Mouse (Mus musculus) retina, postnatal 1 day (tissue): ENCODE measurements around the gene Itgb3.

Experiments
- DNase-seq: peaks from one replicate; pipeline ENCODE4 v3.0.0-alpha.2; 2012

Gene Itgb3

GRCm38 (mm10) chr11:104622040-104622962 lies 14.5 kb downstream of the Itgb3 start:
- no peak for DNase-seq

- no peak for DNase-seq
Measured at GRCm38 (mm10) chr11:104624791-104625391, 17.1 kb downstream of the Itgb3 start.

- no peak for DNase-seq
Measured at GRCm38 (mm10) chr11:104625453-104626402, 17.9 kb downstream of the Itgb3 start.

GRCm38 (mm10) chr11:104626635-104627034 lies 18.8 kb downstream of the Itgb3 start:
- no peak for DNase-seq

GRCm38 (mm10) chr11:104627616-104628301 lies 20.0 kb downstream of the Itgb3 start:
- no peak for DNase-seq

GRCm38 (mm10) chr11:104628566-104628965 lies 20.8 kb downstream of the Itgb3 start:
- DNase-seq, result no peak

DNA sequence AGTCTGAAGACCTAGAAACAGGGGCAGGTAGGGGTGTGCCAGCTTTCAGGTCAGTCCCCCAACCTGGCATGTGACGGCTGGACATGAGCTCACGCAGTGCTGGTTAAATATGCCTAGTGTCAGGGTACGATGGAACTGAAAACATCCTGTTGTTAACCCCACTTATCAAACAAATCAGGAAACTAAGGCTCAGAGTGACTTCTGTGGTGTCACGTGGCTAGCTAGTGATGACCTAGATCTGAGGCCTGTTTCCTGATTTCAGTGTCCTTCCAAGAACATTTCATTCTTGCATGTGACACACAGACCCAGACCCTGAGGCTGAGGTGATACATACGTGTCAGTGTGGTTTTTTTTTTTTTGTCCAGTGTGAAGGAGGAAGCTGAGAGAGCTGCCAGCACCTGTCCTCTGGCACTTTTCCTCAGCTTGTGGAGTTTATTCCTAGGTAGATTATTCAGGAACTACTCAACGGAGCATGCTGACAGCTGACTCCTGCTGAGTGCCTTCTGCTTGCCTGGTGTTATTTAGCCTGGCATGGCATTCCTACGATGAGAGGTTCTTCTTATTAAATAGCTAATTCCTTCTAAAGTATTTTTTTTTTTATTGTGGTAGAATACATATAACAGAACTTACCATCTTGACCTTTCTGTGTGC lies 22.5 kb downstream of the Itgb3 start:
- DNase-seq, result no peak

DNA sequence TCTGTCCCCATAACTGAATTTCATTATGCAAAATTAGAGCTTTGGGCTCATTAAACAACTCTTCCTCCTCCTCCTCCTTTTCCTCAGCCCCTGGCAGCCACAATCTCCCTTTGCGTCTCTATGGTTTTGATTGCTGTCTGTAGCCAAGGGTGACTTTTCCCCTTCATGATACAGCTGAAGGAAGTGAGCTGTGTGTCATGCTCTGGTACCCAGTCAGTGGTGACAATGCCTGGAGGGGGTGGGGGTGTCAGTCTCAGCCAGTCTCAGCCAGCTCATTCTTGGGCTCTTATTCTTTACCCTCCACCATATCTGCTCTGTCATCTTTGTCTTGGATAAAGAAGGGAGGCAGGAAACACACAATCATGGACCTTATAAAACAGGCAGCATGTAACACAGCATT lies 23.5 kb downstream of the Itgb3 start:
- peak; percentile 54 for DNase-seq

DNA sequence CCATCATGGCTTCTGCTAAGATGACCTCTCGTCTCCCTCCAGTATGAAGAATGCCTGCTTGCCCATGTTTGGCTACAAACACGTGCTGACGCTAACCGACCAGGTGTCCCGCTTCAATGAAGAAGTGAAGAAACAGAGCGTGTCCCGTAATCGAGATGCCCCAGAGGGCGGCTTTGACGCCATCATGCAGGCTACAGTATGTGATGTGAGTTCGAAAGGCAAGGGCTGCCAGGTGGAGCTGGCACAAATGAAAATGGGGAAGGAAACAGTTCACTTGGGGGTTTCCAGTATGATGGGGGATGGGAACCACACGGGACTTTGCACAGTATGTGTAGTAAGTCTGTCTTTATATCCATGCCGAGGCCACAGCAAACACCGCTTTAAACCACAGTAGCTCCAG lies 29.2 kb downstream of the Itgb3 start:
- DNase-seq, result no peak

DNA sequence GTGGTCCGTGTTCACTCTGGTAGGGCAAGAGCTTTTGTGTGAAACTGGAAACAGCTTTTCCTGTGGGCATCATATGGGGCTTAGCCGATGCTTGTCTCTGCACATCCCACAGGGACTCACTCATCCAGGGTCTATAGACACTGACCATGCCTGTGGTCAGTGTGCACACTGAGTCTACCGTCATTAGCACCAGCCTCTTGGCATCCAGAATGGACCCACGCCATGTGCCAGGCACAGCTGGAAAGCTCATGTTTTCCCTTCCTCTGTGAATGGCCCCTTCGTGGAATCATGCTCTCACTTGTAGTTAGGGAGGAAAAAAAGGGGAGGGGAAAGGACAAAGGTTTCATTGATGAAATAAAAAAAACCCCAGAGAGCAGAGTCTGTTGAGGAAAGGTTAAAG lies 30.2 kb downstream of the Itgb3 start:
- no peak for DNase-seq

GRCm38 (mm10) chr11:104638906-104639305 lies 31.1 kb downstream of the Itgb3 start:
- no peak for DNase-seq

- DNase-seq, result no peak
Measured at GRCm38 (mm10) chr11:104639634-104640033, 31.8 kb downstream of the Itgb3 start.

DNA sequence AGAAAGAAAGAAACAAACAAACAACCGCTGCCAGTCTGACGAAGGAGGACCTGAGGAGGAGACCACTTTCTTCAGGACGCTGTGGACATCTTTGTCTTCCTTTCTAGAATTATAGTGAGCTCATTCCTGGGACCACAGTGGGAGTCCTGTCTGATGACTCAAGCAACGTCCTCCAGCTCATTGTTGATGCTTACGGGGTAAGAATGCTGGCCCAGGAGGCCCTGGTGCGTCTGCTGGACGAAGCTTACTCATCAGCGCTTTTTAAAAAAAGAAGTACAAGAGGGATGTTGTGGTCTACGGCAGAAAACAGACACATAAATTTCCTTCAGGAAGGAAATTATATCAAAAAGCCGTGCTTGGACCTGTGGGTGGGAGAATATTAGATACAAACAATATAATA lies 33.1 kb downstream of the Itgb3 start:
- no peak for DNase-seq

- DNase-seq, result no peak
Measured at GRCm38 (mm10) chr11:104643236-104643635, 35.4 kb downstream of the Itgb3 start.

DNA sequence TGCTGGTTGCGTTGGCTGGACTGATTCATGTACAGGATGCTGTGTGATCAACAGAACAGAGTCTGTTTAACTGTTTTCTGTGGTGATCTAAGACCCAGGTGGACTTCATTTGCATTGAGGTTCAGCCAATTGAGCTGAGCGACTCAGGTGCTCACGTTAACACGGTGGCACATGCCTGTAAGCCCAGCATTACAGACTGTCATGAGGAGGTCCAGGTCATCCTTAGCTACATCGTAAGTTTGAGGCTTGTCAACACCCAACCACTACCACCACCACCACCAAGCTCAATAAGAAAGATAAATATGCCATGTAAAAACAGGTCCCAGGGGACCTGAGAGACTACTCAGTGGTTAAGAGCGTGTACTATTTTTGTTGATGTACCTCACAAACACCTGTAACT lies 37.6 kb downstream of the Itgb3 start:
- DNase-seq, result no peak

- no peak for DNase-seq
Measured at GRCm38 (mm10) chr11:104646173-104646572, 38.4 kb downstream of the Itgb3 start.

- DNase-seq, result no peak
Measured at GRCm38 (mm10) chr11:104646611-104647010, 38.8 kb downstream of the Itgb3 start.

- no peak for DNase-seq
Measured at GRCm38 (mm10) chr11:104647188-104647867, 39.5 kb downstream of the Itgb3 start.

GRCm38 (mm10) chr11:104648571-104648970 lies 40.8 kb downstream of the Itgb3 start:
- peak; percentile 23 for DNase-seq

- no peak for DNase-seq
Measured at GRCm38 (mm10) chr11:104660599-104660998, 52.8 kb downstream of the Itgb3 start.

GRCm38 (mm10) chr11:104661106-104661505 lies 53.3 kb downstream of the Itgb3 start:
- no peak for DNase-seq
